Mouse (Mus musculus) lung, adult 2 months (tissue): Measurements from ENCODE around the gene Dpf3. TPM values are rescaled to one million over a fixed set of nuclear protein-coding genes. Genes with fewer than 3 reads are reported as not detected.

Source experiments
- DNase-seq: peaks from one replicate; pipeline ENCODE4 v3.0.0; 2022
- H3K4me1 ChIP-seq: fragments of 200-500 bp; 2 replicates; pipeline ENCODE4 v1.6.1; 2011; ENCODE audit warnings: low read length; ENCODE audit not compliant: control insufficient read depth, insufficient read depth
- H3K4me3 ChIP-seq: fragments of 200-500 bp; replicated peaks from 2 replicates; pipeline ENCODE3; 2011; ENCODE audit warnings: low read depth, mild to moderate bottlenecking, control low read depth, low read length; ENCODE audit errors: extremely low read depth
- CTCF ChIP-seq: fragments of 200-500 bp; IDR thresholded peaks from 2 replicates; pipeline ENCODE4 v1.5.1; 2011; ENCODE audit warnings: mild to moderate bottlenecking, low read length, control low read depth; ENCODE audit not compliant: insufficient read depth
- POLR2A ChIP-seq: fragments of 200-500 bp; IDR thresholded peaks from 2 replicates; pipeline ENCODE4 v1.6.1; 2011; ENCODE audit warnings: low read depth, mild to moderate bottlenecking, control low read depth, low read length, borderline replicate concordance; ENCODE audit errors: extremely low read depth
- WGBS: fragments of 180-500 bp; shearing (Covaris S2); methylation state at CpG from one replicate; pipeline ENCODE4 v1.1.7; 2018; 5-methylcytosine and 5-hydroxymethylcytosine counted together
- polyA plus RNA-seq: library from polyadenylated mRNA; depleted of rRNA; stranded (reverse); fragments of >200 nt; gene quantifications from 2 replicates; pipeline ENCODE4 v1.2.3, GENCODE M21; 2012; rRNA removed

Dpf3 gene
- polyA plus RNA-seq, 1 experiment, result 1.2 TPM

DNA sequence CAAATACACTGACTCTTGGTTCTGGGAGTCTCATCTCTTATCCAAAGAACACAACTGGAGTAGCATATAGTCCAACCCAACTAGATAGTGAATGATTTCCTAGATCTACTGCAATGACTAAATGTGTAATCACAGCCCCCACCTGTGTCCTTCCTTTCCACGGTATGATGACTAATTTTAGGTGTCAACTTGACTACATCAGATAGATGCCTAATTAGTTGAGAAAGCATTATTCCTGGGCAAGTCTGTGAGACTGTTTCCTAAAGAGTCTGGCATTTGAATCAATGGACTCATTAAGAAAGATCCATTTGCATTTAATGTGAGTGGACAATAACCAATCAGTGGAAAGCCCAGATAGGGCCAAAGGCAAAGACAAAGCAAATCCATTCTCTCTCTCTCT is 307.7 kb downstream of the Dpf3 start:
- 78% methylated on average over 1 of the region's 1 CpGs for WGBS
- Histone ChIP-seq H3K4me3 (no peak overlapping the region), H3K4me1 (no peaks in the 10 kb centered on the region)
- no peak for DNase-seq
- TF ChIP-seq CTCF (no peak), POLR2A (no peak)

DNA sequence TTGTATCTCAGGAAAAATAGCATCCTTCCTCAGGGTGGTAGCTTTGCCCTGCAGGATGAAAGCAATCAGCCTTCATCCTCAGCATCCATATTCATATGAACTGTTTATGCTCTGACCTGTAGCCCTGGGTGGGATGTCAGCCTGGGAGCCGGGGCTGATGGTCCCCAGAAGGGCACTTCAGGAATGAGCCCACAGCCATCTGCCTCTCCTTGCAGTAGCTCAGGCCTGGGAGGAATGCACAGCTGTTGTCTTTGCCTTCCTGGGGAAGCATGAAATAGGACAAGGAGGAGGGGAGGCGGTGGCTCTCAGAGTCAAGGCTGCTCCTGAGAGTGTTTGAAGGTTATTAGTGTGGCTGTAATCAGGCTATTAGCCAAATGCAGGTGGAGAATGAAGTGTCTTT is 308.7 kb downstream of the Dpf3 start:
- no peak for TF ChIP-seq CTCF
- TF ChIP-seq POLR2A, result no peak
- WGBS, result 64% methylated on average over 2 of the region's 2 CpGs
- Histone ChIP-seq H3K4me3 (no peak overlapping the region), H3K4me1 (no peaks in the 10 kb centered on the region)
- DNase-seq, result no peak

GRCm38 (mm10) chr12:83169495-83170209 is 317.9 kb downstream of the Dpf3 start:
- H3K4me1 ChIP-seq, result no peaks in the 10 kb centered on the region
- TF ChIP-seq CTCF (no peak), POLR2A (no peak)
- no peak for DNase-seq
- H3K4me3 ChIP-seq, result no peak overlapping the region
- 45% methylated on average over 12 of the region's 12 CpGs for WGBS

GRCm38 (mm10) chr12:83168310-83168709 is 319.2 kb downstream of the Dpf3 start:
- 64% methylated on average over 6 of the region's 6 CpGs for WGBS

DNA sequence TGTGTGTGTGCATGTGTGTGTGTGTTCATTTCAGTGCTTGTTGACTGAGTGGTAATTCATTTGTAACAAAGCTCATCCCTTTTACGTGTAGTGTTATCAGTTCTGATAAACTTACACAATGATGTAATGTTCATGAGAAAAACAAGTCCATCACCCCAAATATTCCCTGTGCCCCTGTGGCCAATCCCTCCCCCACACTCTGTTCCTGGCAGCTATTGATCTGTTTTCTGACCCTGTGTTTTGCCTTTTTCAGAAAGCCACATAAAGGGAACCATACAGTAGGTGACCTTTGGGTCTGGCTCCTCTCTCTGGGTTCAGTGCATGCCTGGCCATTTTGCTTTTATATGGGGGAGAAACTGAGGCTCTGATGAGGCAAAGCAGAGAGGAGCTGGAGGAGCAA is 322.5 kb downstream of the Dpf3 start:
- no peak for DNase-seq
- Histone ChIP-seq H3K4me1 (no peaks in the 10 kb centered on the region), H3K4me3 (no peak overlapping the region)
- WGBS, result 47% methylated on average over 1 of the region's 1 CpGs
- TF ChIP-seq POLR2A, result no peak
- TF ChIP-seq CTCF, result no peak

More at GRCm38 (mm10) chr12:83168310-83168709, 319.2 kb downstream of the Dpf3 start:
- TF ChIP-seq POLR2A (no peak), CTCF (no peak)
- Histone ChIP-seq H3K4me1 (no peaks in the 10 kb centered on the region), H3K4me3 (no peak overlapping the region)
- DNase-seq, result no peak

Other genes with a start within 250 kb of the Dpf3 start
- gene Dcaf4, start 32.8 kb upstream of the Dpf3 start, polyA plus RNA-seq, result 10.1 and 19.5 TPM in 2 replicates
- 30.1 and 39.1 TPM in 2 replicates for gene Zfyve1, start 109.5 kb upstream of the Dpf3 start, polyA plus RNA-seq
- 22.3 and 32.3 TPM in 2 replicates for gene Rbm25, start 143.5 kb upstream of the Dpf3 start, polyA plus RNA-seq
- 18.2 and 27.3 TPM in 2 replicates for gene Psen1, start 200.4 kb upstream of the Dpf3 start, polyA plus RNA-seq